Mouse (Mus musculus): ENCODE measurements around the gene Dnal4.

GRCm38 (mm10) chr15:79791502-79791901, 13.9 kb upstream of the Dnal4 start:
- TF ChIP-seq CTCF (IDR thresholded peaks at IDR 0.05; ENCODE audit: control insufficient read depth, insufficient read depth, insufficient read length), result no peak
- no peak for TF ChIP-seq MAX (IDR thresholded peaks at IDR 0.05)
- no peak for TF ChIP-seq FOSL1 (IDR thresholded peaks at IDR 0.05; ENCODE audit: insufficient read depth, low read length, poor library complexity, severe bottlenecking)
- TF ChIP-seq MYOD1 (IDR thresholded peaks at IDR 0.05; ENCODE audit: control insufficient read depth, insufficient read length, low read depth), result no peak
- no peak for TF ChIP-seq USF1 (IDR thresholded peaks at IDR 0.05; ENCODE audit: low read depth)
- TF ChIP-seq MYOG (IDR thresholded peaks at IDR 0.05; ENCODE audit: control insufficient read depth, extremely low read depth, insufficient read length), result no peak
- TF ChIP-seq CEBPB (IDR thresholded peaks at IDR 0.05; ENCODE audit: low read depth), result no peak

All from C2C12 (cell line).